Mouse (Mus musculus): ENCODE data around the gene Smim6.

Smim6 gene

GRCm38 (mm10) chr11:115911632-115912376, at the start of gene Smim6:
TSS of gene Smim6 (plus strand) at chr11:115912017.
- no peak for DNase-seq (ENCODE audit: low read depth, low spot score)

- DNase-seq (ENCODE audit: low read depth, low spot score) = no peak
Observed at GRCm38 (mm10) chr11:115863895-115864294, 47.9 kb upstream of the Smim6 start.

- DNase-seq (ENCODE audit: low read depth, low spot score) = no peak
Observed at GRCm38 (mm10) chr11:115869393-115869792, 42.4 kb upstream of the Smim6 start.

DNA sequence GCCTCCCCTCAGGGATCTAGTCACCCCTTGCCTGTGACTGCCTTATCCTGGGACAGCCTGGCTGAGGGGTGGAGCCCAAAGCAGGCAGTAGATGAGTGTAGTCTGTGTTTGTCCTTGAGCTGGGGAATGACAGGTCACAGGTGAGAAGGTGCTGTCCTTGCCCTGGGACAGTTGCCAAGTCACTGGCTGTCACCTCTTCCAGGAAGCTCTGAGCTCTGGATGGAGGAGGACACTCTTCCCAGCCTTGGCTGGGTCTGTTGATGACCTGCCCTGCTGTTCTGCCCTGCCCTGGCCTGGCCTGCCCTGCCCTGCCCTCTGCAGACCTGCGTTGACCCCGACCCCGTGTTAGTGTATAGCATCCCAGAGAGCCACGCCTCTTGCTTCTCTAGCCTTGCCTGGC, 39.4 kb upstream of the Smim6 start:
- no peak for DNase-seq (ENCODE audit: low read depth, low spot score)

DNA sequence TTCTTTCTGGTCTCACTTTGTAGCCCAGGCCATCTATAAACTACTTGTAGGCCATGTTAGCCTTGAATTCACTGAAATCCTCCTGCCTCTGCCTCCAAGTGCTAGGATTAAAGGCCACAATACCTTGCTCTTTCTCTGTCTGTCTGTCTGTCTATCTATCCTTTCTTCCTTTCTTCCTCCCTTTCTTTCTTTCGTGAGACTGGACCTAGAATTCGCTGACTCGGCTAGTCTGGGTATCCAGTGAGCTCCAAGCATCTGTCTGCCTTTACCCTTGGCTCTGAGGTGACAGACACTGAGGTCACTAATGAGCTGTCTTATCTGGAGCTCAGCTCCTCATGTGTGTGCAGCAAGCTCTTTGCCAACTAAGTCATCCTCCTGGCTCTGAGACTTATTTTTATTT, 35.9 kb upstream of the Smim6 start:
- no peak for DNase-seq (ENCODE audit: low read depth, low spot score)

DNA sequence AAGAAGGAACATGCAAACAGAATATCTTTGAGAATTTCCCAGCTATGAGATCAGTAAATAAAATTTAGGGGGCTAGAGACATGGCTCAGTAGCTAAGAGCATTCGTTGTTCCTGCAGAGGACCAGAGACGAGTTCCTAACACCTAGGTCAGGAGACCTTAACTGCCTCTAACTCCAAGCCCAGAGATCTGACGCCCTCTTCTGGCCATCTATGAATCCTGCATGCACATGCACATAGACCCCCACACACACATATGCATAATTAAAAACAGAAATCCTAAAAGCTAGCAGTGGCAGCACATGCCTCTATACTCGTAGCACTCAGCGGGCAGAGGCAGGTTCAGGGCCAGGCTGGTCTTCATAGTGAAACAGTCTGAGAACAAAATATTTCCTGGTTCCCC, 35.4 kb upstream of the Smim6 start:
- DNase-seq (ENCODE audit: low read depth, low spot score) = no peak

DNA sequence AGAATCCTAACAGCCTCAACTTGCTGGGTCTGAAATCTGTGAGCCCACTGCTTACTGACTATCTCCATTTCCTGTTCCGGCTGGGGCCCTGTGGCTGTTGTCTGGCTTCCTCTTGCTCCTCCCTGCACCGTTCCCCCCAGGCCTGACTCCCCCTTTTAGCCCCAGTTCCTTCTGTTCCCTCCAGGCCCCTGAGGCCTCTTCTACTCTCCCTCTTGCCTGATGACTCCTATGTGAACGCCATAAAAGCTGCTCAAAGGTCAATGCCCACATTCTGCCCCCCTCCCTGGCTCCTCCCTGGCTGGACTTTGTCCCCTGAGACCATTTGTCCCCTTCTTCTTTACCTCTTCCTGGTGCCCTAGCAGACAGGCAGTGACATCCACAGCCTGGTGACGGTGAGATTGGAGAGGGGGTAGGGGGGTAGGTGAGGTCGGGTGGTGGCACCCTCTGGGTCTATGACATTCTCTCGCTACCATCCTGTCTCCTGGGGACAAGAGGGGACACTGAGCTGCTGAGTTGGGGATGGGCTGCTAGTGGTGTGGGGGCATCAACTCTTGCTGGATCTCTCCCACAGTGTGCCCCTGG, 34.6 kb upstream of the Smim6 start:
- DNase-seq (ENCODE audit: low read depth, low spot score) = no peak

DNA sequence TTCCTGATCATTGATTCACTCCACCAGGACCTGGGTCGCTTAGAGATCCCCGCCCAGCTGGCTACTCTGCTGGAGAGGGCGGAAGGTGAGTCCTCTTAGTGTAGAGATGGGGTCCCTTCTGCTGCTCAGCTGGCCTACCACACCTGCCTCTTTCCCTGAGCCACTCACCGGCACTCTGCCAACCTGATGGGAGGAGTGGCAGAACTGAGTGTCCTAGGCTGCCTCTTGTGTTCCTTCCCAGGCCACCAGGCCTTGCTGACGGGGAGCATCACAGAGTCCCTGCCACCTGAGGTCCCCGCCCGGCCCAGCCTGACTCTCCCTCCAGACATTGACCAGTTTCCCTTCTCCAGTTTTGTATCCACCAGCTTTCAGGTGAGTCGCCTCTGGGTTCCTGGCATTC, 33.7 kb upstream of the Smim6 start:
- DNase-seq (ENCODE audit: low read depth, low spot score) = no peak

DNA sequence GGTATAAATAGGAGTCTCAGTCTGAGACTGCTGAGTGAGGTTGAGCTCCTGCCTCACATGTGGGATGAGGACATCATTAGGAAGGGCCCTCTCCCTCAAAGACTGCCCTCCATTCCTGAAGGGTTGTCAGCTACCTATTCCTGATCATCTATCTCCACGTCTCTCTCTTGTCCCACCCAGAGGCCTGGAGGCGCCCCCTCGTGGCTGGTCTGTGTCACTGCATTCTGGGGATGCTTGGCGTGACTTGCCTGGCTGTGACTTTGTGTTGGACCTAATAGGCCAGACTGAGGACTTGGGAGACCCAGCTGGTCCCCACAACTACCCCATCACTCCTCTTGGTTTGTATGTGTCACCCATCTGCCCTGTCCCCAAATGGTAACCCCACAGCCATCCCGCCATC, 30.8 kb upstream of the Smim6 start:
- no peak for DNase-seq (ENCODE audit: low read depth, low spot score)

- no peak for DNase-seq (ENCODE audit: low read depth, low spot score)
Observed at GRCm38 (mm10) chr11:115883251-115883650, 28.6 kb upstream of the Smim6 start.

DNA sequence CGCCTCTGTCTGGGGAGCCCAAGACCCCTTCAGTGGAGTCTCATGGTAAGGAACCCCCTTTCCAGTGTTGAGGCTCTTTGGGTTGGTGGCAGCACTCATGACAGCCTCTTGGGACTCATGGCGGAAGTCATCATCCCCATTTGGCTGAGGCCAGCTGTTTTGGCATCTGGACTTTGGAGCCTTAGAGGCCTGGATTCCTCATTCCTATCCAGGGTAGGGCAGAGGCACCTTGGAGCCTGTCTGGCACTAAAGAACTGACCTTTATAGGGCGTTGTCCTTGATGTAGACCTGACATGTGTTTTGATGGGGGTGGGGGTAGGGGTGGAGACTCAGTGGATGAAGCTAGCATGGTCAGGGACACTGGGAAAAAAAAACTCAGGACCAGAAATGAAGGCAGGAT, 27.5 kb upstream of the Smim6 start:
- no peak for DNase-seq (ENCODE audit: low read depth, low spot score)

DNA sequence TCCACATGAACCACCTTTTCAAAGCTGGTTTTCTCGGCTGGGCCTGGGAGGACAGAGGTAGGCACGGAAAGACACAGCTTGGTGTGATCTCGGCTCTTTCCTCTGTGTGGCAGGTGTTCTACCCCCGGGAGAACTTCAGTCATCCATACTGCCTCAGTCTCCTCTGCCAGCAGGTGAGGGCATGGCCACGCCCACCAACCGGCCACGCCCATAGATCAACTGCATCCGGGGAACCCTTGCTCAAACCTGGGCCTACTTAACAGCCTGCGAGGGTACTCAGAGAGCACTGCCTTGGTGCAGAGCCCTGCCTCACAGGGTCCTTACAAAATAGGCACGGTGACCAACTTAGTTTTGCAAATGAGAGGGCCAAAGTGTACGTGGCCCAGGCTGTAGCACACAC, 26.5 kb upstream of the Smim6 start:
- no peak for DNase-seq (ENCODE audit: low read depth, low spot score)

GRCm38 (mm10) chr11:115886446-115886845, 25.4 kb upstream of the Smim6 start:
- DNase-seq (ENCODE audit: low read depth, low spot score) = no peak

- no peak for DNase-seq (ENCODE audit: low read depth, low spot score)
Observed at GRCm38 (mm10) chr11:115888020-115888419, 23.8 kb upstream of the Smim6 start.

DNA sequence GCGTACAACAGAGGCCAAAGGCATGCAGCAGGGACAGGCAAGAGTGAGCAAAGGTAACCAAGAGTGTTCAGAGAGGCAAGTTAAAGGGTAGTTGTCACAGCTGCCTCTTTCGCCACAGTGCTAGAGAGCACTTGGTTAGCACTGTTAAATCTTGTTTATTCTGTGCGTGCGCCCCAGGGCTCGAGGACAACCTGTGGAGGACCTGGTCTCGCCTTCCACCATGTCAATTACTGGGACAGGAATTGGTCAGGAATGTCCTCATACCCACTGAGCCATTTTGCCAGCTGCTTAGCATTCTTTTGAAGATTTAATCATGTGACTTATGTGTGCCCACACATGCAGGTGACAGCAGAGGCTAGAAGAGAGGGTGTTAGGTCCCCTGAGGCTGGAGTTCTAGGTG, 22.7 kb upstream of the Smim6 start:
- no peak for DNase-seq (ENCODE audit: low read depth, low spot score)

- DNase-seq (ENCODE audit: low read depth, low spot score) = no peak
Observed at GRCm38 (mm10) chr11:115892213-115892612, 19.6 kb upstream of the Smim6 start.

- DNase-seq (ENCODE audit: low read depth, low spot score) = no peak
Observed at GRCm38 (mm10) chr11:115893071-115893470, 18.7 kb upstream of the Smim6 start.

DNA sequence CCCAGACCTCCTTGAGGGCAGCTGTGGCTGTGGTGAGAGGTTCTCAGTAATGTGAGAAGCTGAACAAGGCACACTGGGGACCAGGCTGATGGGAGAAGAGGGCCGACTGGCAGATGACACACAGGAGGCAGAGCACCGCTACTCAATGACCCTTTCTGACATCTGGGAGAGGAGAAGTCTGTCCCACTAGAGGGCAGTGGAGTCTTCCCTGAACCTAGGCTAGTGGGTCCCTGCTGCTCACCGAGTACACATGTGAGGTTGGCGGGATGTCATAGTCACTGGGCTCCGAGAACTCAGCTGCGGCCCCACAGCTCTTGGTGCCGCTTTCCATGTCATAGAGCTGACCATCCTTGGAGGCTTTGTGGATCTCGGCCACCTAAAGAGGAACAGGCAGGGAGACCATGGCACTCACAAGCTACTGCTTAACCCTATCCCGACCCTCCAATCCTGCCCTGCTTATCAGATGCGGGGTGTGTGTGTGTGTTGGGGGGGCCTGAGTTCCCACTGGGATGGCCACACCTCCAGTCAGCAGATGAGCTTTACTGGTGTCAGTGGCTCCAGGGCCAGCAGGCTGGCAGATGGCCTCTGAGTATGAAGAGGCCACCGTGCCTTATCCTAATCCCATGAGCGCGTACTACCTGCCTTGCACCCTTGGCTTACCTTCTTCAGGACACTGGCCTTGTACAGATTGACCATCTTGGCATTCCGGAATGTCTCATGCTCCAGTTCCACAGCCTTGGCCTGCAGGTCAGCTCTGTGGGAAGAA, 16.9 kb upstream of the Smim6 start:
- no peak for DNase-seq (ENCODE audit: low read depth, low spot score)

DNA sequence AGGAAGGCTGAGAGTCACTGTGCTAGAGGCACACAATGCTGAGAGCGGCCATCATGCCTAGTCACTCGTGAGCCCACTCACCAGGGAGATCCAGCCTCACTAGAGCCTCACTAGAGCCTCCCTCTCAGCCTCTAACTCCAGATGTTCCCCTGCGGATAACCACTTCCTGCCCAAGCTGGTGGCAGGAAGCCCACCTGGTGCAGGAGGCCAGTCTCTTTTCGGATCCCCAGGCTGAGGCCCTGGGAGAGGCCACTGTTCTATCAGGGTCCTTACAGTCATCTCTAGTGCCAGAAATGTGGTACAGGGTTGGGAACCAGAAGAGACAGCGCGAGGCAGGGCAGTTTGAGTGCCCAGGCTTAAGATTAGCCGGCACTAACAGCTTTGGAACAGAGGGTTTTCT, 13.4 kb upstream of the Smim6 start:
- DNase-seq (ENCODE audit: low read depth, low spot score) = no peak

DNA sequence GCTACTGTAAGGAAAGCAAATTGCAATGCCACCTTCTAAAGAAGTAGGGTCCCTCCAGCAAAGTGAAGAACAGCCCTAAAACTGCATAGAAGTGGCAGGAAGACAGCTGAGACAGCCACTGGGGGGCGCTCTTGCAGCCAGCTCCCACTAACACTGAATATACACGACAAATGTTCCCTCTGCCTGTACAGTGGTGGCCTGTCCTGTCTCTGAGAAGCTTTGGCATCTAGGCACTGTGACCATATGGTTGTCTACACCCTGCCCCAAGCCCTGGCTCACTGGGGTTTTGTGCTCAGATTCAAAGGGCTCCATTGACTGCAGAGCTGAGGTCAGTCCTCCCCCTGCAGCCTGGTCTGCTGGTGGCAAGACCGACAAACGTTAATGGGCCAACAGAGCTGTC, 12.9 kb upstream of the Smim6 start:
- DNase-seq (ENCODE audit: low read depth, low spot score) = no peak

- DNase-seq (ENCODE audit: low read depth, low spot score) = peak; percentile 68
Observed at GRCm38 (mm10) chr11:115899486-115900266, 12.1 kb upstream of the Smim6 start, which contains the start of gene Smim5. TSS of gene Smim5 (plus strand) at chr11:115899966.
